Mouse (Mus musculus) heart, adult 2 months (tissue): ENCODE data around the gene Lamb1. TPM values are rescaled to one million over a fixed set of nuclear protein-coding genes. Genes with fewer than 3 reads are reported as not detected.
A peak's percentile ranks its signal among the peaks of the same experiment; 100 is the strongest.

Experiments used
- DNase-seq, 2 experiments: peaks; one replicate each; pipeline ENCODE4 v3.0.0; 2021
- H3K27ac ChIP-seq: fragments of 200-600 bp; 2 replicates; pipeline ENCODE4 v1.8.1; 2022
- H3K27me3 ChIP-seq: fragments of 200-500 bp; 2 replicates; pipeline ENCODE4 v1.6.1; 2012; ENCODE audit warnings: mild to moderate bottlenecking, low read length, inconsistent platforms, mixed read lengths; ENCODE audit not compliant: control insufficient read depth, insufficient read depth
- H3K36me3 ChIP-seq: fragments of 200-500 bp; 2 replicates; pipeline ENCODE4 v1.6.1; 2012; ENCODE audit warnings: low read length, inconsistent platforms; ENCODE audit not compliant: control insufficient read depth, insufficient read depth
- H3K4me1 ChIP-seq: fragments of 200-500 bp; 2 replicates; pipeline ENCODE4 v1.6.1; 2011; ENCODE audit warnings: low read length; ENCODE audit not compliant: control insufficient read depth, insufficient read depth
- H3K4me3 ChIP-seq: fragments of 200-600 bp; 2 replicates; pipeline ENCODE4 v1.8.1; 2022
- H3K79me2 ChIP-seq: fragments of 200-500 bp; replicated peaks from 2 replicates; pipeline ENCODE4 v1.6.1; 2012; ENCODE audit warnings: mild to moderate bottlenecking, inconsistent platforms, low read length, moderate library complexity, mixed read lengths; ENCODE audit not compliant: control insufficient read depth, insufficient read depth
- H3K9ac ChIP-seq: fragments of 200-500 bp; 2 replicates; pipeline ENCODE4 v1.6.1; 2012; ENCODE audit warnings: low read depth, mild to moderate bottlenecking, control low read depth, inconsistent platforms, low read length, mixed read lengths
- CTCF ChIP-seq: fragments of 200-600 bp; IDR thresholded peaks from 2 replicates; pipeline ENCODE4 v1.8.1; 2022; ENCODE audit warnings: antibody characterized with exemption, mild to moderate bottlenecking, moderate library complexity
- EP300 ChIP-seq: fragments of 200-500 bp; IDR thresholded peaks from 2 replicates; pipeline ENCODE4 v1.6.1; 2011; ENCODE audit warnings: low read depth, low read length, control low read depth; ENCODE audit not compliant: insufficient read depth
- POLR2A ChIP-seq: fragments of 200-500 bp; IDR thresholded peaks from 2 replicates; pipeline ENCODE4 v1.6.1; 2011; ENCODE audit warnings: mild to moderate bottlenecking, low read depth, low read length, control low read depth; ENCODE audit not compliant: insufficient read depth
- WGBS: fragments of 180-500 bp; shearing (Covaris S2); methylation state at CpG from one replicate; pipeline ENCODE4 v1.1.7; 2018; 5-methylcytosine and 5-hydroxymethylcytosine counted together
- intact Hi-C: fragments of 180-260 bp; cut with DNase I; formaldehyde crosslinking; loops from one replicate; pipeline ENCODE4 v1.15.1; 2025
- polyA plus RNA-seq: library from polyadenylated mRNA; depleted of rRNA; stranded (reverse); fragments of >200 nt; gene quantifications from 2 replicates; pipeline ENCODE4 v1.2.3, GENCODE M21; 2012
- total RNA-seq, 2 experiments: library from RNA; stranded (reverse); gene quantifications; 2 replicates each; pipeline ENCODE4 v1.2.3; 2021

Lamb1 gene
- total and polyA plus RNA-seq, 3 experiments, result 25.1 to 58.1 (median 55.3) TPM

DNA sequence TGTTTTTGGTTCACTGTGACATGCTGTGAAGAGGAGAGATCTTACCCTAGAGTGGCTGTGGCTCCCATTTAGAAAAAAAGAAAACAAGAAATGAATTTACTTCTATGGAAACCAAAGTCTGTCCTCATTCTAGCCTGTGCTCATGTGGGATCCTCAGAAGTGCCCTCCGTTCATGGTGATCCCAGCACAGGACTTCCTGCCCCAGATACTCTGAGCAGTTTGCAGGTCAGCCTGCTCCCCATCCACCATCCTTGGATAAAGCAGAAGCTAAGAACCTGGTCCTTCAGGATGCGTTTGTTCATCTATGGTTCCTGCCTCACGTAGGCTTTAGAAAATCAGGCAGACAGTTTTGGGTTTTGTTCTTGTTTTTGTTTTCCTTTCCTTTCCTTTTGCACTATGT is 3.3 kb downstream of the Lamb1 start:
- Histone ChIP-seq H3K79me2 (no peaks in the 10 kb centered on the region), H3K9ac (no peak overlapping the region), H3K27ac (peak overlapping the region; percentile 34; the same call in 1 of the 2 replicates), H3K36me3 (peaks cover 30% of the 10 kb centered on the region), H3K27me3 (no peaks in the 10 kb centered on the region), H3K4me1 (peaks cover 10% of the 10 kb centered on the region), H3K4me3 (no peak overlapping the region; the same call in 1 of the 2 replicates)
- TF ChIP-seq EP300, result no peak
- no peak for TF ChIP-seq CTCF
- TF ChIP-seq POLR2A, result no peak
- DNase-seq, result no peak
- WGBS, result 43% methylated on average over 3 of the region's 3 CpGs
- intact Hi-C loops, result loop anchor here (5.0 kb wide), 2 partner anchors 34 to 141 kb away; no protein-coding TSS in a partner anchor

DNA sequence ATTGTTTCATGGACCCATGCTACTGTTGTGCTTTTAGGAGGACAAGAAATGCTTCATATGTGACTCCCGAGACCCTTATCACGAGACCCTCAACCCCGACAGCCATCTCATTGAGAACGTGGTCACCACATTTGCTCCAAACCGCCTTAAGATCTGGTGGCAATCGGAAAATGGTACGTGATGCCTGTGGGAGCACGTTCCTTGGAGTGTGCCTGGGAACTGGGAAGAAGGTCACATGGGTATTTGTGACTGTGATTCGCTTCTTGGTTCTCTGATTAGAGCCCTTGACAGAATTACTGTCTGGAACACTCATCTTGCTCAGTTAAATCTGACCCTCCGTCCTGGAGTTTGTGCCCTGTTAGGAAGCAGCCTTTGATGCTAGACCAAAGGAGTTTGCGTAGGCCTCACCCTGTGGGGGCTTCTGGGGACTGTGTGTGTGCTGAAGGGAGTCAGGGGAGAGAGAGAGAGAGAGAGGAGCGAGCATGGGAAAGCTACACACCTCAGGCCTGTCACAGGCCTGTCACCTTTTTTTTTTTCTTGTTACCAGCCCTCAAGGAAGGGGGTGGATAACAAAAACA is 4.1 kb downstream of the Lamb1 start:
- peaks cover 10% of the 10 kb centered on the region for H3K4me1 ChIP-seq
- no peak overlapping the region for H3K4me3 ChIP-seq
- no peak overlapping the region for H3K9ac ChIP-seq
- no peak overlapping the region for H3K27ac ChIP-seq
- TF ChIP-seq POLR2A (no peak), EP300 (no peak), CTCF (no peak)
- intact Hi-C loops, result loop anchor here (5.0 kb wide), 2 partner anchors 33 to 142 kb away; no protein-coding TSS in a partner anchor
- no peaks in the 10 kb centered on the region for H3K79me2 ChIP-seq
- H3K36me3 ChIP-seq, result peaks cover 30% of the 10 kb centered on the region
- WGBS, result 45% methylated on average over 12 of the region's 12 CpGs
- DNase-seq, result no peak
- H3K27me3 ChIP-seq, result no peaks in the 10 kb centered on the region

DNA sequence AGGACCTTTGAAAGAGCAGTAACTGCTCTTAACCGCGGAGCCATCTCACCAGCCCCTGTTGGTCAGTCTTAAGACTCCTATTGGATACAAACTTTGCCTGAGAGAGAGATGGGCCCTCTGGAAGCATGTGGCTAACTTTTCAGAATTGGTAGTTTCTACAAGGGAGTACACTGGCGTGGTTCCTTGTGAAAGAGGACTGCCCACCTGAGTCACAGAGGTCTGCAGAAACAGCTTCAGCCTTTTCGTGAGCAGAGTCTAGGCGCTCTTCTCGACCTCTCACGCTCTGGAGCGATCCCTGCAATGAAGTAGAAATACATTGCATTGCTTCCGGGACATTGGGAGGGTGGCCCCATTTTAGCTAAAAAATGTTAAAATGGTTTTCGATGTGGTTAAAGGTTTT is 5.3 kb downstream of the Lamb1 start:
- TF ChIP-seq CTCF (no peak), POLR2A (no peak), EP300 (no peak)
- no peak for DNase-seq
- Histone ChIP-seq H3K9ac (no peak overlapping the region), H3K27ac (no peak overlapping the region; the same call in 1 of the 2 replicates), H3K4me1 (peaks cover 16% of the 10 kb centered on the region), H3K27me3 (no peaks in the 10 kb centered on the region), H3K36me3 (peaks cover 33% of the 10 kb centered on the region), H3K4me3 (no peak overlapping the region), H3K79me2 (no peaks in the 10 kb centered on the region; the same call in 1 of the 2 replicates)
- intact Hi-C loops, result no loop called here
- 81% methylated on average over 10 of the region's 10 CpGs for WGBS

DNA sequence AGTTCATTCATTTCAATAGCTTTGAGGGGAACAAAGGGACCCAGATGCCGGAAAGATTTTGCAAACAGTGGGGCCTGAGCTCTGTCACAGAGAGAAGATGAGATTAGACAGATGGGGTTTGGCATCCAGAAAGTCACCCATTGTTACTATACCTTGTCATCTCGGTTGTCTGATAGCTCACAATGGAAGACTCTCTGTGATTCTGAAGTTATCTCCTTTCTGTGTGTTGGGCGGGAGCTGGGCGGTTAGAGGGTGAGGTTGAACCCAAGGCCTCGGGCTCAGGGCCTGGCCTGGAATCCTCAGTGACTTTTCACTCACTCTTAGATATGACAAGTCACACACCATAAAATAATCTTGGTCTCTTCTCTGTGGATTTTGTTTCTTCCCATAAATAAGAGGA is 5.7 kb downstream of the Lamb1 start:
- H3K27ac ChIP-seq, result peak overlapping the region; percentile 13
- no peaks in the 10 kb centered on the region for H3K27me3 ChIP-seq
- no peak overlapping the region for H3K9ac ChIP-seq
- intact Hi-C loops, result no loop called here
- peaks cover 35% of the 10 kb centered on the region for H3K36me3 ChIP-seq
- H3K4me3 ChIP-seq, result no peak overlapping the region
- TF ChIP-seq CTCF, result no peak
- TF ChIP-seq POLR2A, result no peak
- WGBS, result 63% methylated on average over 5 of the region's 5 CpGs
- no peak for DNase-seq
- peaks cover 18% of the 10 kb centered on the region for H3K4me1 ChIP-seq
- H3K79me2 ChIP-seq, result no peaks in the 10 kb centered on the region; the same call in 1 of the 2 replicates

DNA sequence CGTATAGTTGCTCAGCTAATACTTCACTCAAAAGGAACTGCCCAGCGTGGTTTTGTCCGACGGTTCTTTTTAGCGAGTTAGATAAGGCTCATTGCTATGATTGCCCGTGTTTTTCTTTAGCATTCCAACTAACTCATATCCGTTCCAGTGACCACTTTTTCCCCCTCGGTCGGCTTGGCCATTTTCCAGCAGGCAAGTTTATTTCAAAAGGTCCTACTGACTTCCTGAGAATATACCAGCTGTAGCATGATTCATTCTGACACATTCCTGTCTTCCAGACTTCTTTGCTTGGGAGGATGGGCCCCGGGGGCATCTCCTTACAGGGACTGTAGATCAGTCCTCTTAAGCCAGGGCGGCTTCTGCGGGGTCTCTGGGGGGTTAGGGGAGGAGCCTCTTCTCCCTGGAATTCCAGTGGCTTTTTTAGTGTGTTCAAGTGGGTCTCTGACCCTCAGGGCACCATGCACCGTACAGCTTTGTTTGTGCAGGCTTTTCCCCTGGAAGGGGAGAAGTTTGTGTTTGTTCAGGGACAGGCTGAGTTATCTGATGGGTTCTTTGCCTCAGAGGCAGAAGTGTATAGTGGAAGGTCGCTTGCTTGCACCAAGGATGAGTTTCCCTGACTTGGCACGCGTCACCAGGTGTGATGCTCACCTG is 6.5 kb downstream of the Lamb1 start:
- Histone ChIP-seq H3K27ac (peak overlapping the region; percentile 13), H3K4me3 (no peak overlapping the region), H3K79me2 (no peaks in the 10 kb centered on the region; the same call in 1 of the 2 replicates), H3K36me3 (peaks cover 38% of the 10 kb centered on the region), H3K9ac (no peak overlapping the region), H3K4me1 (peaks cover 24% of the 10 kb centered on the region), H3K27me3 (no peaks in the 10 kb centered on the region)
- DNase-seq, result peak in 1 of 2 experiments; percentile 58
- intact Hi-C loops, result no loop called here
- WGBS, result 19% methylated on average over 16 of the region's 16 CpGs
- TF ChIP-seq CTCF (no peak), POLR2A (no peak), EP300 (no peak)

DNA sequence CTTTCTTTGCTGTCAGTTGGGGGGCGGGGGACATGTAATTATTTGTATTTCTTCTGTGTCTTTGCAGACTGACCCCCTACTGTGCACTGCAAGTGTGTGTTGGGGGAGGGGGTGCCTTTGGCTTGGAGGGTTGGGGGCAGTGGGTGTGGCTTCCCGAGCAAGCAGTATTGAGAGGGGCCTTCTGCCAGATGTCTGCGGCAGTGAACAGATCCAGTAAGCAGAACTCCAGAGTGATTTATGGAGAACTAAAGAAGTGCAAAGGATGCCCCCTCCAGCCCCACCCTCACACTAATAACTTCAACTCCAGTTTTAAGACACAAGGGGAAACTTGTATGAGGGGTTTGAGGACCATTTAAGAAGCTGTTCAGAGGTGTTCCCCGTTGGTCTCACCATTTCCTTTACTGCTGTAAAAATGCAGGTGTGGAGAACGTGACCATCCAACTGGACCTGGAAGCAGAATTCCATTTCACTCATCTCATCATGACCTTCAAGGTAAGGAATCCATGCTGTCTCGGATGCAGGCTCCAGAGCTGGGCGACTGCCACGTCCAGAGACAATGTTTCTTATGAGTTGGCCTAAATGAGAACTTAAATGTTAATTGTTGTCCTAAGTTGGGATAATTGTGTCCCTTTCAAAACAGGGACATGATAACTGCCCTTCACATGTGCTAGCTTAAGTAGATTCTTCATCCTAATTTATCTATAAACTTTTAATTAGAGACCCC is 7.1 kb downstream of the Lamb1 start:
- peaks cover 24% of the 10 kb centered on the region for H3K4me1 ChIP-seq
- no peak for DNase-seq
- TF ChIP-seq CTCF (no peak), EP300 (no peak), POLR2A (no peak)
- no peaks in the 10 kb centered on the region; the same call in 1 of the 2 replicates for H3K79me2 ChIP-seq
- 62% methylated on average over 8 of the region's 8 CpGs for WGBS
- intact Hi-C loops, result no loop called here
- H3K27me3 ChIP-seq, result no peaks in the 10 kb centered on the region
- no peak overlapping the region for H3K9ac ChIP-seq
- no peak overlapping the region for H3K27ac ChIP-seq
- H3K36me3 ChIP-seq, result peaks cover 35% of the 10 kb centered on the region
- no peak overlapping the region for H3K4me3 ChIP-seq
